Mouse (Mus musculus): Measurements from ENCODE around the gene Nrtn. TPM values are rescaled to one million over a fixed set of nuclear protein-coding genes. Genes with fewer than 3 reads are reported as not detected.

The Nrtn gene
- polyA plus RNA-seq, 1 experiment from 2014 or later, result 2.8 TPM

DNA sequence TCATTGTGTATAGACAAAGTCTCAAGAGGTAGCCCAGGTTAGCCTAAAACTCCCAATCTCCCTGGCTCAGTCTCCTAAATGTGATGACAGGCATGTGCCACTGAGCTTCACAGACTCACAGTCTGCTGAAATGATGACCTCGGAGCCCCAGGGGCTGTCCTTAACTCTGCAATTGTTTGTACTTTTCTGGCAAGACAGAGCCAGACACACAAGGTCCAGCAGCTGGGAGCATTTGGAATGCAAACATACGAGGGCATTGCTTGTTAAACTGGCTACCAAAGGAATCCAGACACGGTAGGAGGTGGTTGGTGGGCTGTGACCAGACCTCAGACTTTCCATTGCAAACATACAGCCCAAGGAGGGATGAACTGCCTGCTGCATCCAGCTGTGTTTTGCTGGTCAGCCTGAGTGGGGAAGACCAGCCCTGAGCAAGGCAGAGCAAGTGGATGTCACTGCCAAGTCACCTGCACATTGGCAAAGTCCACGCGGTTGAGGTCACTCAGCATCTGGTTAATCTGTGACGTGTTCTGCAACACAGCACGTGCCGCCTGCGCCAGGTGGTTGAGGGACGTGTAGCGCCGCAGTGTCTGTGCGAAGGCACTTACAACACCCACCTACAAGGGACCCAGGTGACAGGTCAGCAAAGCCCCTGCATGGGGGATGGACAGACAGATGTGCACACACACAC is 23.1 kb upstream of the Nrtn start:
- Histone ChIP-seq H3K9ac (no peak overlapping the region), H3K4me2 (replicated peaks) (no peak overlapping the region), H3K4me3 (replicated peaks; ENCODE audit: low read length) (no peak overlapping the region), H3K27ac (no peak overlapping the region), H3K4me1 (replicated peaks; ENCODE audit: control insufficient read depth, insufficient read depth, low read length) (no peaks in the 10 kb centered on the region), H3K36me3 (replicated peaks; ENCODE audit: control insufficient read depth, insufficient read depth) (0 out of 2 replicates have a peak, but pooled peaks cover 17% of the 10 kb centered on the region), H3K27me3 (ENCODE audit: control insufficient read depth, insufficient read depth, low read length) (no peaks in the 10 kb centered on the region), H3K9me3 (ENCODE audit: control insufficient read depth, low read length) (no peaks in the 10 kb centered on the region)
- WGBS, result 88% methylated on average over 13 of the region's 13 CpGs
- DNase-seq (ENCODE audit: low spot score), result no peak
- no peak for ATAC-seq (ENCODE audit: low FRiP score)

DNA sequence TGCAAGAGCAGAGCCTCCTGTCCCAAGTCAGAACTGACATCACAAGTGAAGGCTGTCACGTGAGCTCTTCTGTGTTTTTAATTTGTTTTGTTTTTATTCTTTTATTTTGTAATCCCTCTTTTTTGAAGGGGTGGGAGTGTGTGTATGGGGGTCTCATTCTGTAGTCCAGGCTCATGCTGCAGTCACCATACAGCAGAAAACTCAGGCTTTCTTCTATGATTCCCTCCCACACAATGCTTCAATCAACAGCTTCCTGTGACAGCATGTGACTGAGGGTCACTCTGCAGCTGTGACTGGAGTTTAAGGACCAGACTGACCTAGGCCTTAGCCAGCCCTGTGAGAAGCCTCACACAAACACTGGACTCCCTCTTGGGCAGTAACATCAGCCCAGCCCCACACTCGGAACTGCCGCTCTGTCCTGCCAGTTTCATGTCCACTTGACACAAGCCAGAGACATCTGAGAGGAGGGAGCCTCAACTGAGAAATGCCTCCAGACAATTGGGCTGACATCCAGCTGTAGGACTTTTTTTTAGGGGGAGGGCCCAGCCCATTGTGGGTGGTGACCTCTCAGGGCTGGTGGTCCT is 21.5 kb upstream of the Nrtn start:
- no peak overlapping the region for H3K4me2 ChIP-seq (replicated peaks)
- ATAC-seq (ENCODE audit: low FRiP score) (no peak), DNase-seq (ENCODE audit: low spot score) (no peak)
- H3K4me1 ChIP-seq (replicated peaks; ENCODE audit: control insufficient read depth, insufficient read depth, low read length), result no peaks in the 10 kb centered on the region
- 0 out of 2 replicates have a peak, but pooled peaks cover 17% of the 10 kb centered on the region for H3K36me3 ChIP-seq (replicated peaks; ENCODE audit: control insufficient read depth, insufficient read depth)
- no peak overlapping the region for H3K4me3 ChIP-seq (replicated peaks; ENCODE audit: low read length)
- H3K9ac ChIP-seq, result no peak overlapping the region
- no peaks in the 10 kb centered on the region for H3K27me3 ChIP-seq (ENCODE audit: control insufficient read depth, insufficient read depth, low read length)
- WGBS, result 55% methylated on average over 3 of the region's 3 CpGs
- H3K9me3 ChIP-seq (ENCODE audit: control insufficient read depth, low read length), result no peaks in the 10 kb centered on the region
- H3K27ac ChIP-seq, result no peak overlapping the region

GRCm38 (mm10) chr17:56777568-56777967 is 20.2 kb upstream of the Nrtn start:
- Histone ChIP-seq H3K27me3 (ENCODE audit: control insufficient read depth, insufficient read depth, low read length) (no peaks in the 10 kb centered on the region), H3K4me2 (replicated peaks) (no peak overlapping the region), H3K27ac (no peak overlapping the region), H3K36me3 (replicated peaks; ENCODE audit: control insufficient read depth, insufficient read depth) (0 out of 2 replicates have a peak, but pooled peaks cover 17% of the 10 kb centered on the region), H3K9ac (no peak overlapping the region), H3K9me3 (ENCODE audit: control insufficient read depth, low read length) (no peaks in the 10 kb centered on the region), H3K4me3 (replicated peaks; ENCODE audit: low read length) (no peak overlapping the region), H3K4me1 (replicated peaks; ENCODE audit: control insufficient read depth, insufficient read depth, low read length) (no peaks in the 10 kb centered on the region)
- WGBS, result 93% methylated on average over 11 of the region's 11 CpGs
- DNase-seq (ENCODE audit: low spot score), result no peak
- ATAC-seq (ENCODE audit: low FRiP score), result no peak

- Histone ChIP-seq H3K27me3 (ENCODE audit: control insufficient read depth, insufficient read depth, low read length) (no peaks in the 10 kb centered on the region), H3K9ac (no peak within 1 kb of the TSS)
- no peak for ATAC-seq (ENCODE audit: low FRiP score)
Measured at GRCm38 (mm10) chr17:56769950-56770349, 12.6 kb upstream of the Nrtn start, which contains the start of gene Prr22. Gene Prr22 (plus strand): TSS chr17:56770250.

DNA sequence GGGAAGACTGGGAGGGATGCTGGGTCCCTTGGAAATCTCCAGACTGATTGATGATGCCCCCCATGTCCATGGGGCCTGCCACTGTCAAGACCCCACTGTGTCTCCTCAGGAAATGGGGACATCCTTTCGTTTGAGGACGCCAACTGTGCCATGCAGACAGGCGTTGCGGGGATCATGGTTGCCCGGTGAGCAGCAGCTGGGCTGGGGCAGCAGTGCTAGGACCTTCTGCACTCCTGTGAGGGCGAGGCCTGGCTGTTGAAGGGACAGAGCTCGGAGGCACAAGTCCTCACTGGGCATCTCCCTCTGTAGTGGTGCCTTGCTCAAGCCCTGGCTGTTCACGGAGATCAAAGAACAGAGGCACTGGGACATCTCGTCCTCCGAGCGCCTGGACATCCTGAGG is 11.6 kb upstream of the Nrtn start:
- Histone ChIP-seq H3K9ac (no peak overlapping the region), H3K27me3 (ENCODE audit: control insufficient read depth, insufficient read depth, low read length) (no peaks in the 10 kb centered on the region), H3K36me3 (replicated peaks; ENCODE audit: control insufficient read depth, insufficient read depth) (peaks cover 49% of the 10 kb centered on the region), H3K4me1 (replicated peaks; ENCODE audit: control insufficient read depth, insufficient read depth, low read length) (peaks cover 8% of the 10 kb centered on the region; the same call in 1 of the 2 replicates), H3K4me3 (replicated peaks; ENCODE audit: low read length) (no peak overlapping the region), H3K9me3 (ENCODE audit: control insufficient read depth, low read length) (no peaks in the 10 kb centered on the region), H3K27ac (no peak overlapping the region), H3K4me2 (replicated peaks) (no peak overlapping the region)
- DNase-seq (ENCODE audit: low spot score), result no peak
- WGBS, result 92% methylated on average over 11 of the region's 11 CpGs
- ATAC-seq (ENCODE audit: low FRiP score), result no peak

More at GRCm38 (mm10) chr17:56769950-56770349, 12.6 kb upstream of the Nrtn start, which contains the start of gene Prr22:
- Histone ChIP-seq H3K4me2 (replicated peaks) (no peak within 1 kb of the TSS), H3K36me3 (replicated peaks; ENCODE audit: control insufficient read depth, insufficient read depth) (peaks cover 49% of the 10 kb centered on the region), H3K27ac (no peak within 1 kb of the TSS), H3K4me1 (replicated peaks; ENCODE audit: control insufficient read depth, insufficient read depth, low read length) (peaks cover 5% of the 10 kb centered on the region; the same call in 1 of the 2 replicates), H3K9me3 (ENCODE audit: control insufficient read depth, low read length) (no peaks in the 10 kb centered on the region), H3K4me3 (replicated peaks; ENCODE audit: low read length) (no peak within 1 kb of the TSS)
- no peak for DNase-seq (ENCODE audit: low spot score)
- 93% methylated on average over 5 of the region's 5 CpGs for WGBS

- no peak overlapping the region for H3K27ac ChIP-seq
- DNase-seq (ENCODE audit: low spot score) (no peak), ATAC-seq (ENCODE audit: low FRiP score) (no peak)
- H3K36me3 ChIP-seq (replicated peaks; ENCODE audit: control insufficient read depth, insufficient read depth), result peaks cover 49% of the 10 kb centered on the region
- WGBS, result 97% methylated on average over 29 of the region's 29 CpGs
- H3K9ac ChIP-seq, result no peak overlapping the region
- H3K9me3 ChIP-seq (ENCODE audit: control insufficient read depth, low read length), result no peaks in the 10 kb centered on the region
- no peaks in the 10 kb centered on the region for H3K27me3 ChIP-seq (ENCODE audit: control insufficient read depth, insufficient read depth, low read length)
- H3K4me1 ChIP-seq (replicated peaks; ENCODE audit: control insufficient read depth, insufficient read depth, low read length), result peaks cover 12% of the 10 kb centered on the region
- H3K4me2 ChIP-seq (replicated peaks), result no peak overlapping the region
- H3K4me3 ChIP-seq (replicated peaks; ENCODE audit: low read length), result no peak overlapping the region
Measured at GRCm38 (mm10) chr17:56767531-56768135, 10.3 kb upstream of the Nrtn start.

GRCm38 (mm10) chr17:56766631-56767405 is 9.5 kb upstream of the Nrtn start:
- peaks cover 49% of the 10 kb centered on the region for H3K36me3 ChIP-seq (replicated peaks; ENCODE audit: control insufficient read depth, insufficient read depth)
- peaks cover 16% of the 10 kb centered on the region for H3K4me1 ChIP-seq (replicated peaks; ENCODE audit: control insufficient read depth, insufficient read depth, low read length)
- ATAC-seq (ENCODE audit: low FRiP score) (no peak), DNase-seq (ENCODE audit: low spot score) (no peak)
- H3K4me3 ChIP-seq (replicated peaks; ENCODE audit: low read length), result no peak overlapping the region
- no peak overlapping the region for H3K4me2 ChIP-seq (replicated peaks)
- H3K27me3 ChIP-seq (ENCODE audit: control insufficient read depth, insufficient read depth, low read length), result no peaks in the 10 kb centered on the region
- no peaks in the 10 kb centered on the region for H3K9me3 ChIP-seq (ENCODE audit: control insufficient read depth, low read length)
- no peak overlapping the region for H3K27ac ChIP-seq
- no peak overlapping the region for H3K9ac ChIP-seq
- 94% methylated on average over 27 of the region's 27 CpGs for WGBS

- H3K27me3 ChIP-seq (ENCODE audit: control insufficient read depth, insufficient read depth, low read length), result peaks cover 2% of the 10 kb centered on the region; the same call in 1 of the 2 replicates
- H3K4me3 ChIP-seq (replicated peaks; ENCODE audit: low read length), result peak overlapping the region; percentile 64
- H3K4me2 ChIP-seq (replicated peaks), result peak overlapping the region; percentile 73
- peak; percentile 3; the same call in 1 of the 2 replicates for ATAC-seq (ENCODE audit: low FRiP score)
- H3K4me1 ChIP-seq (replicated peaks; ENCODE audit: control insufficient read depth, insufficient read depth, low read length), result peaks cover 16% of the 10 kb centered on the region
- H3K36me3 ChIP-seq (replicated peaks; ENCODE audit: control insufficient read depth, insufficient read depth), result peaks cover 39% of the 10 kb centered on the region
- H3K27ac ChIP-seq, result peak overlapping the region; percentile 93
- WGBS, result 58% methylated on average over 12 of the region's 12 CpGs
- DNase-seq (ENCODE audit: low spot score), result no peak
- peak overlapping the region; percentile 77 for H3K9ac ChIP-seq
- H3K9me3 ChIP-seq (ENCODE audit: control insufficient read depth, low read length), result no peaks in the 10 kb centered on the region
Measured at GRCm38 (mm10) chr17:56765431-56765830, 8.1 kb upstream of the Nrtn start.

Measured in hindbrain, embryonic 14.5 days (tissue).